25 mouse cellular contexts compared by ENCODE assay signal in the genomic region with DNA sequence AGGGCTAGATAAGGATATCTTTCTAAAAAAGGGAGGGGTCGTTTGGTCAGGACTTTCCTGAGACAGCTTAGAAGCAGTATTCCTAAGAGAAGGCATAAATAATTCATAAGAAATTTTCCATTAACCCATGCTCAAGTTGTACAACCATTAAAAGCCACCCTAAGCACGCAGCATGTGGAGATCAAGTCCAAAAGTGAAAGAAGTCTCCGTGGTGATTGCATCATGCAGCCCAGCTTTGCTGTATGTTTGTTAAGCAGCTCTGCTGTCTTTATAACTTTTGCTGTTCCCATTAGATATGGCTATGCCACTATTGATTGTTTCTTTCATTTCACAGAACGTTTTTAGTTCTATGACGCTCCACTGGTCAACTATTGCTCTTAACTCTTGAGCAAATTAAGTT. TPM values are rescaled to one million over a fixed set of nuclear protein-coding genes. Genes with fewer than 3 reads are reported as not detected.
DNase-seq lines count a peak whose midpoint lies in the region; TF ChIP-seq lines count a peak whose summit lies in the region.
"Had no signal": no experiment of that assay in that cellular context is flagged by ENCODE, and none has a peak within 500 bp of the region (broad histone marks: within the 10 kb centered on the region; RNA-seq: fewer than 3 reads in every experiment).

No protein-coding gene starts in this region.

- no peak overlapping the region for H3K27ac ChIP-seq in MEL (ENCODE audit: control insufficient read depth, low read depth, low read length)
- H3K27ac ChIP-seq: embryonic facial prominence, embryonic 10.5 days; embryonic facial prominence, embryonic 12.5 days; forebrain, embryonic 13.5 days; forebrain, embryonic 15.5 days had no signal

- no peaks in the 10 kb centered on the region for H3K79me2 ChIP-seq in MEL (ENCODE audit: control insufficient read depth, insufficient read depth, low read length, poor library complexity)

- no peak for TF ChIP-seq EP300 in MEL (IDR thresholded peaks at IDR 0.05; ENCODE audit: low read depth in 1 of 2, low read length in 2 of 2)

- TF ChIP-seq POLR2A in MEL (IDR thresholded peaks at IDR 0.05; ENCODE audit: control insufficient read depth in 1 of 2, insufficient read depth in 1 of 2, low read depth in 1 of 2, low read length in 2 of 2, poor library complexity in 1 of 2): no peak

- no peak for TF ChIP-seq CTCF in MEL (IDR thresholded peaks at IDR 0.05 in 2 of 3, conservative IDR thresholded peaks at IDR 0.05 in 1 of 3; ENCODE audit: control insufficient read depth in 1 of 3, insufficient read depth in 1 of 3, low read depth in 2 of 3, low read length in 3 of 3, poor library complexity in 1 of 3, severe bottlenecking in 1 of 3)

- peaks cover 0 to 6% of the 10 kb centered on the region in 2 experiments; a peak in 1 of 4 replicates for H3K36me3 ChIP-seq in MEL (ENCODE audit: control insufficient read depth in 1 of 2, insufficient read depth in 2 of 2, low read length in 2 of 2)
- H3K36me3 ChIP-seq: embryonic facial prominence, embryonic 10.5 days; embryonic facial prominence, embryonic 12.5 days; forebrain, embryonic 15.5 days; G1E had no signal

- no peaks in the 10 kb centered on the region for H3K27me3 ChIP-seq in MEL (ENCODE audit: control insufficient read depth in 1 of 2, insufficient read depth in 2 of 2, low read length in 2 of 2)
- H3K27me3 ChIP-seq: embryonic facial prominence, embryonic 12.5 days; forebrain, embryonic 13.5 days; forebrain, embryonic 15.5 days had no signal

- no peak for TF ChIP-seq RAD21 in MEL (IDR thresholded peaks at IDR 0.05; ENCODE audit: low read depth, low read length)

- peak; percentile 18 for DNase-seq in 416B (ENCODE audit: low read depth)
- DNase-seq in MEL (ENCODE audit: low read depth, low spot score): peak; percentile 59
- no peak for DNase-seq in gastrocnemius, postnatal 4 days (ENCODE audit: low spot score in 2 of 2)
- DNase-seq in cerebellum, adult 9-11 months: no peak
- DNase-seq in ovary, postnatal 36 days (ENCODE audit: low spot score): no peak
- DNase-seq: adrenal gland, adult 2 months; adrenal gland, postnatal 10 days; adrenal gland, postnatal 25 days; cerebellum, adult 11 months; cerebellum, adult 18-20 months; cerebellum, adult 8-10 months; cerebellum, postnatal 10 days; cerebellum, postnatal 25 days; forebrain, postnatal 0 days had no signal

- H3K9ac ChIP-seq in MEL (ENCODE audit: control insufficient read depth, low read depth, low read length, poor library complexity, severe bottlenecking): peak overlapping the region; percentile 38
- H3K9ac ChIP-seq: embryonic facial prominence, embryonic 12.5 days; forebrain, embryonic 13.5 days; forebrain, embryonic 15.5 days; forebrain, postnatal 0 days had no signal

- H3K4me3 ChIP-seq in MEL (ENCODE audit: control insufficient read depth in 1 of 2, insufficient read depth in 1 of 2, low read depth in 2 of 2, low read length in 2 of 2): peak overlapping the region in 1 of 2 experiments; percentile 50; a peak in 1 of 4 replicates
- H3K4me3 ChIP-seq: embryonic facial prominence, embryonic 10.5 days; embryonic facial prominence, embryonic 12.5 days; forebrain, embryonic 13.5 days; forebrain, embryonic 15.5 days had no signal

- H3K9me3 ChIP-seq in MEL (replicated peaks; ENCODE audit: insufficient read depth, low read length): no peaks in the 10 kb centered on the region
- H3K9me3 ChIP-seq: G1E had no signal

- no peaks in the 10 kb centered on the region; a peak in 1 of 4 replicates for H3K4me1 ChIP-seq in MEL (ENCODE audit: control insufficient read depth in 1 of 2, insufficient read depth in 2 of 2, low read length in 2 of 2)
- H3K4me1 ChIP-seq: embryonic facial prominence, embryonic 10.5 days; embryonic facial prominence, embryonic 12.5 days; forebrain, embryonic 13.5 days; forebrain, embryonic 15.5 days had no signal

TF ChIP-seq in MEL, 35 proteins besides CTCF, POLR2A, EP300 and RAD21:
- 0 out of 2 replicates have a peak, but pooled peaks have one; percentile 9 for TF ChIP-seq UBTF (IDR thresholded peaks at IDR 0.05; ENCODE audit: borderline replicate concordance, insufficient read depth, low read depth, low read length)
- no peak for TF ChIP-seq MEF2A (IDR thresholded peaks at IDR 0.05; ENCODE audit: extremely low read depth, insufficient replicate concordance, low read depth, low read length, poor library complexity, severe bottlenecking)
- 0 out of 2 replicates have a peak, but pooled peaks have one; percentile 24 for TF ChIP-seq ETS1 (IDR thresholded peaks at IDR 0.05; ENCODE audit: low read depth, low read length)

RNA-seq across cellular contexts. Expression of a gene that starts 5.6 kb away (rescaled TPM):
- not detected in 2 replicates for total RNA-seq in MEL (2012; rRNA removed)
- polyA plus RNA-seq in MEL (2012; ENCODE audit: insufficient read depth in 1 of 2, insufficient read length in 2 of 2, low read depth in 1 of 2, low replicate concordance in 2 of 2, missing spikeins in 1 of 2): not detected
- not detected for total RNA-seq in gastrocnemius, postnatal 4 days (2021)
- total RNA-seq: adrenal gland, adult 2 months; adrenal gland, postnatal 10 days; adrenal gland, postnatal 25 days; adrenal gland, postnatal 4 days; forebrain, postnatal 0 days had no signal
- polyA plus RNA-seq: adrenal gland, adult 2 months; brain, embryonic 14.5 days; C2C12; cortical plate, adult 2 months; embryonic facial prominence, embryonic 10.5 days; embryonic facial prominence, embryonic 12.5 days; embryonic facial prominence, embryonic 14.5 days; forebrain, embryonic 11.5 days; forebrain, embryonic 13.5 days; forebrain, embryonic 15.5 days; forebrain, postnatal 0 days; G1E had no signal

RNA-seq across cellular contexts. Expression of a gene that starts 32.5 kb away (rescaled TPM):
- total RNA-seq in MEL (2012; rRNA removed): not detected in 2 replicates
- under 1 TPM in 1 of 2 experiments, not detected in 1; 0.08 TPM for polyA plus RNA-seq in MEL (2012; ENCODE audit: insufficient read depth in 1 of 2, insufficient read length in 2 of 2, low read depth in 1 of 2, low replicate concordance in 2 of 2, missing spikeins in 1 of 2)
- total RNA-seq in gastrocnemius, postnatal 4 days (2021): not detected
- total RNA-seq: adrenal gland, adult 2 months; adrenal gland, postnatal 10 days; adrenal gland, postnatal 25 days; adrenal gland, postnatal 4 days; forebrain, postnatal 0 days; G1E had no signal
- polyA plus RNA-seq: adrenal gland, adult 2 months; brain, embryonic 14.5 days; C2C12; cortical plate, adult 2 months; embryonic facial prominence, embryonic 10.5 days; embryonic facial prominence, embryonic 12.5 days; embryonic facial prominence, embryonic 14.5 days; forebrain, embryonic 11.5 days; forebrain, embryonic 13.5 days; forebrain, embryonic 15.5 days; forebrain, postnatal 0 days; G1E had no signal

RNA-seq across cellular contexts. Expression of a gene that starts 50.7 kb away (rescaled TPM):
- total RNA-seq in MEL (2012; rRNA removed): not detected in 2 replicates
- polyA plus RNA-seq in MEL (2012; ENCODE audit: insufficient read depth in 1 of 2, insufficient read length in 2 of 2, low read depth in 1 of 2, low replicate concordance in 2 of 2, missing spikeins in 1 of 2): not detected
- total RNA-seq in gastrocnemius, postnatal 4 days (2021): not detected
- total RNA-seq: adrenal gland, adult 2 months; adrenal gland, postnatal 10 days; adrenal gland, postnatal 25 days; adrenal gland, postnatal 4 days; forebrain, postnatal 0 days; G1E had no signal
- polyA plus RNA-seq: adrenal gland, adult 2 months; brain, embryonic 14.5 days; C2C12; cortical plate, adult 2 months; embryonic facial prominence, embryonic 10.5 days; embryonic facial prominence, embryonic 12.5 days; embryonic facial prominence, embryonic 14.5 days; forebrain, embryonic 11.5 days; forebrain, embryonic 13.5 days; forebrain, embryonic 15.5 days; forebrain, postnatal 0 days; G1E had no signal

RNA-seq across cellular contexts. Expression of a gene that starts 57.5 kb away (rescaled TPM):
- not detected in 2 replicates for total RNA-seq in MEL (2012; rRNA removed)
- polyA plus RNA-seq in MEL (2012; ENCODE audit: insufficient read depth in 1 of 2, insufficient read length in 2 of 2, low read depth in 1 of 2, low replicate concordance in 2 of 2, missing spikeins in 1 of 2): not detected
- not detected for total RNA-seq in gastrocnemius, postnatal 4 days (2021)
- total RNA-seq: adrenal gland, adult 2 months; adrenal gland, postnatal 10 days; adrenal gland, postnatal 25 days; adrenal gland, postnatal 4 days; forebrain, postnatal 0 days; G1E had no signal
- polyA plus RNA-seq: adrenal gland, adult 2 months; brain, embryonic 14.5 days; C2C12; cortical plate, adult 2 months; embryonic facial prominence, embryonic 10.5 days; embryonic facial prominence, embryonic 12.5 days; embryonic facial prominence, embryonic 14.5 days; forebrain, embryonic 11.5 days; forebrain, embryonic 13.5 days; forebrain, embryonic 15.5 days; forebrain, postnatal 0 days; G1E had no signal

Comparison
In these comparisons a context has a peak if more than half of its experiments do, and no peak if none do; other contexts are left out.
1. DNase-seq: peak in 416B (single experiment) and MEL (single experiment); none in gastrocnemius, postnatal 4 days (0 of 2), cerebellum, adult 9-11 months (single experiment) and ovary, postnatal 36 days (single experiment).